9 mouse cellular contexts compared by ENCODE assay signal in the genomic region with DNA sequence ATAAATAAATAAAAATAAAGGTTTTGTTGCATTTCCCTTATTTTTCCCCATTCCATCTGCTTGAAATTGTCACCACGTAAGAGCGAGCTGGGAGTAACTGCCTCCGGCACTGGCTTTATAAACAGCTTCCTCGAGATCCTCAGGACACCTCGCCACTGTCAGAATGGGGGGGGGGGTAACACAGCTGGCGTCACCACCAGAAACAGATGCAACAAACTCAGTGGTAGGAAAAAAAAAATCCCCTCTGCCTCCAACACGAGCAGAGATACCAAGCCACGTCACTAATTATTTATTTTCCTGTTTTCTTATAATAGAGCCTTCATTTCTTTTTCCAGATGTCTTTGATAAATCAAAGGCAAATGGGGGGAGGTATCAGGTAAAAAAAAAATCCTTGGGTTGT. TPM values are rescaled to one million over a fixed set of nuclear protein-coding genes. Genes with fewer than 3 reads are reported as not detected.
DNase-seq lines count a peak whose midpoint lies in the region; ATAC-seq and TF ChIP-seq lines count a peak whose summit lies in the region.
"Had no signal": no experiment of that assay in that cellular context is flagged by ENCODE, and none has a peak within 500 bp of the region (broad histone marks: within the 10 kb centered on the region; RNA-seq: fewer than 3 reads in every experiment).

No protein-coding gene starts in this region.

- peak overlapping the region; percentile 75; the same call in 1 of the 2 replicates for H3K4me3 ChIP-seq in kidney, postnatal 0 days (replicated peaks; ENCODE audit: low read depth, low read length)
- peak overlapping the region; percentile 98 for H3K4me3 ChIP-seq in embryonic facial prominence, embryonic 15.5 days (replicated peaks)
- no peak overlapping the region for H3K4me3 ChIP-seq in intestine, postnatal 0 days (ENCODE audit: low read depth, low read length)
- peak overlapping the region; percentile 87; the same call in 1 of the 2 replicates for H3K4me3 ChIP-seq in neural tube, embryonic 12.5 days

- no peaks in the 10 kb centered on the region for H3K27me3 ChIP-seq in kidney, postnatal 0 days (ENCODE audit: insufficient read depth, low read length)
- H3K27me3 ChIP-seq in embryonic facial prominence, embryonic 15.5 days = no peaks in the 10 kb centered on the region
- H3K27me3 ChIP-seq in intestine, postnatal 0 days (replicated peaks; ENCODE audit: control insufficient read depth, insufficient read depth, low read length) = no peaks in the 10 kb centered on the region
- H3K27me3 ChIP-seq in neural tube, embryonic 12.5 days (replicated peaks) = no peaks in the 10 kb centered on the region
- H3K27me3 ChIP-seq: Patski had no signal

- no peaks in the 10 kb centered on the region for H3K36me3 ChIP-seq in kidney, postnatal 0 days (ENCODE audit: insufficient read depth, low read length)
- H3K36me3 ChIP-seq in embryonic facial prominence, embryonic 15.5 days = no peaks in the 10 kb centered on the region; the same call in 1 of the 2 replicates
- H3K36me3 ChIP-seq in intestine, postnatal 0 days (ENCODE audit: control insufficient read depth, insufficient read depth) = no peaks in the 10 kb centered on the region
- peaks cover 8% of the 10 kb centered on the region; the same call in 1 of the 2 replicates for H3K36me3 ChIP-seq in neural tube, embryonic 12.5 days

- H3K9me3 ChIP-seq in kidney, postnatal 0 days (replicated peaks; ENCODE audit: low read length) = no peaks in the 10 kb centered on the region
- H3K9me3 ChIP-seq in embryonic facial prominence, embryonic 15.5 days (replicated peaks) = no peaks in the 10 kb centered on the region
- H3K9me3 ChIP-seq in intestine, postnatal 0 days (ENCODE audit: control insufficient read depth) = no peaks in the 10 kb centered on the region
- no peaks in the 10 kb centered on the region for H3K9me3 ChIP-seq in neural tube, embryonic 12.5 days

- peak overlapping the region; percentile 10; the same call in 1 of the 2 replicates for H3K9ac ChIP-seq in kidney, postnatal 0 days (ENCODE audit: low read depth, low read length)
- H3K9ac ChIP-seq in embryonic facial prominence, embryonic 15.5 days = no peak overlapping the region
- no peak overlapping the region for H3K9ac ChIP-seq in intestine, postnatal 0 days (ENCODE audit: low read depth, low read length)
- H3K9ac ChIP-seq in neural tube, embryonic 12.5 days = no peak overlapping the region

- ATAC-seq in kidney, postnatal 0 days (replicated peaks; ENCODE audit: low FRiP score, low read depth) = no peak
- ATAC-seq in embryonic facial prominence, embryonic 15.5 days (ENCODE audit: insufficient number of reproducible peaks, low FRiP score, low TSS enrichment, low read depth) = no peak
- ATAC-seq in intestine, postnatal 0 days = no peak
- no peak for ATAC-seq in neural tube, embryonic 12.5 days (ENCODE audit: low FRiP score, low read depth)
- ATAC-seq in frontal cortex, adult (ENCODE audit: low TSS enrichment) = no peak
- ATAC-seq: Patski had no signal

- no peak for DNase-seq in kidney, postnatal 0 days (ENCODE audit: low spot score)
- DNase-seq in kidney, postnatal 14 days = no peak
- no peak for DNase-seq in MN1 (ENCODE audit: low spot score)
- DNase-seq in cerebellum, adult 11 months = no peak

- no peak overlapping the region for H3K27ac ChIP-seq in kidney, postnatal 0 days
- H3K27ac ChIP-seq in embryonic facial prominence, embryonic 15.5 days (replicated peaks) = no peak overlapping the region
- no peak overlapping the region for H3K27ac ChIP-seq in intestine, postnatal 0 days (ENCODE audit: low read depth, low read length)
- H3K27ac ChIP-seq in neural tube, embryonic 12.5 days = no peak overlapping the region

- TF ChIP-seq CTCF in kidney, postnatal 0 days (IDR thresholded peaks at IDR 0.05; ENCODE audit: low read depth) = no peak
- TF ChIP-seq CTCF in intestine, postnatal 0 days (IDR thresholded peaks at IDR 0.05; ENCODE audit: low read depth) = no peak

- H3K4me1 ChIP-seq in kidney, postnatal 0 days (replicated peaks; ENCODE audit: insufficient read depth, low read length) = peaks cover 8% of the 10 kb centered on the region; the same call in 1 of the 2 replicates
- peaks cover 25% of the 10 kb centered on the region for H3K4me1 ChIP-seq in embryonic facial prominence, embryonic 15.5 days
- 0 out of 2 replicates have a peak, but pooled peaks cover 2% of the 10 kb centered on the region for H3K4me1 ChIP-seq in intestine, postnatal 0 days (replicated peaks; ENCODE audit: control insufficient read depth, insufficient read depth, low read length)
- peaks cover 16% of the 10 kb centered on the region for H3K4me1 ChIP-seq in neural tube, embryonic 12.5 days

- WGBS in kidney, postnatal 0 days = 33% methylated on average over 8 of the region's 8 CpGs
- 33% methylated on average over 8 of the region's 8 CpGs for WGBS in embryonic facial prominence, embryonic 15.5 days
- 47% methylated on average over 8 of the region's 8 CpGs for WGBS in intestine, postnatal 0 days
- 51% methylated on average over 8 of the region's 8 CpGs for WGBS in neural tube, embryonic 12.5 days

- H3K4me2 ChIP-seq in kidney, postnatal 0 days (ENCODE audit: low read length) = peak overlapping the region; percentile 68
- peak overlapping the region; percentile 66 for H3K4me2 ChIP-seq in embryonic facial prominence, embryonic 15.5 days (replicated peaks)
- H3K4me2 ChIP-seq in intestine, postnatal 0 days (replicated peaks; ENCODE audit: low read depth) = peak overlapping the region; percentile 82; the same call in 1 of the 2 replicates
- H3K4me2 ChIP-seq in neural tube, embryonic 12.5 days (replicated peaks) = peak overlapping the region; percentile 87

RNA-seq across cellular contexts. Expression of gene Ubr2, which starts 1.9 kb away (rescaled TPM):
- polyA plus RNA-seq in kidney, postnatal 0 days (2015; fragmentation: Nextera tagmentation; extraction: Ambion mirVana) = 11.9 TPM in 2 replicates
- polyA plus RNA-seq in embryonic facial prominence, embryonic 15.5 days (2015; fragmentation: Nextera tagmentation; extraction: Ambion mirVana) = 18.7 and 19.1 TPM in 2 replicates
- polyA plus RNA-seq in intestine, postnatal 0 days (2015; fragmentation: Nextera tagmentation; extraction: Ambion mirVana) = 4.9 and 5.4 TPM in 2 replicates
- polyA plus RNA-seq in neural tube, embryonic 12.5 days (2016; fragmentation: Nextera tagmentation; extraction: Ambion mirVana) = 22.6 and 22.7 TPM in 2 replicates
